Comparison of ENCODE assay signal across 8 mouse cellular contexts in genomic region chr8:116946268-116946838, GRCm38 (mm10). TPM values are rescaled to one million over a fixed set of nuclear protein-coding genes. Genes with fewer than 3 reads are reported as not detected.
A peak's percentile ranks its signal among the peaks of the same experiment; 100 is the strongest.
DNase-seq lines count a peak whose midpoint lies in the region; ATAC-seq and TF ChIP-seq lines count a peak whose summit lies in the region.

No protein-coding gene starts in this region.

- H3K36me3 ChIP-seq in spleen, adult 2 months (ENCODE audit: control insufficient read depth, insufficient read depth, low read length), result no peaks in the 10 kb centered on the region

- peak overlapping the region; percentile 50 for H3K4me3 ChIP-seq in spleen, adult 2 months (ENCODE audit: extremely low read depth, insufficient read depth, insufficient read length)

- no peak for DNase-seq in spleen, adult 2 months (ENCODE audit: low read depth in 1 of 2, low spot score in 2 of 2)
- DNase-seq in spleen, postnatal 4 days (ENCODE audit: low spot score in 2 of 2), result no peak
- peak; percentile 39 to 72 for DNase-seq in left cerebral cortex, adult 8-10 months (ENCODE audit: low spot score in 2 of 2)
- no peak for DNase-seq in neural tube, embryonic 10.5 days (ENCODE audit: extremely low spot score, low spot score)
- DNase-seq in urinary bladder, postnatal 36 days (ENCODE audit: low spot score in 2 of 2), result no peak
- DNase-seq in retina, embryonic 14.5 days (ENCODE audit: low spot score), result no peak

- TF ChIP-seq POLR2A in spleen, adult 2 months (IDR thresholded peaks at IDR 0.05; ENCODE audit: low read depth, low read length), result no peak

- H3K27me3 ChIP-seq in spleen, adult 2 months (ENCODE audit: control insufficient read depth, insufficient read depth, low read length), result no peaks in the 10 kb centered on the region

- peak; percentile 50 for ATAC-seq in granulocyte monocyte progenitor cell, adult 5-6 weeks (replicated peaks; ENCODE audit: poor library complexity, severe bottlenecking)
- ATAC-seq in neutrophil, adult 5-6 weeks (ENCODE audit: extremely low read depth, insufficient number of reproducible peaks, low FRiP score, poor library complexity, severe bottlenecking), result peak; percentile 24; the same call in 1 of the 2 replicates

- TF ChIP-seq CTCF in spleen, adult 2 months (IDR thresholded peaks at IDR 0.05; ENCODE audit: extremely low read depth, insufficient read depth, insufficient read length, insufficient replicate concordance), result no peak

- WGBS in spleen, adult 2 months, result 45% methylated on average over 21 of the region's 21 CpGs

- peak overlapping the region; percentile 47; the same call in 1 of the 2 replicates for H3K27ac ChIP-seq in spleen, adult 2 months (ENCODE audit: insufficient read depth, low read length)

- H3K4me1 ChIP-seq in spleen, adult 2 months (ENCODE audit: control insufficient read depth, insufficient read depth, insufficient read length), result peaks cover 20% of the 10 kb centered on the region

RNA-seq across cellular contexts. Expression of gene Atmin, which starts 3.2 kb away (rescaled TPM):
- 10.2 and 13.0 TPM in 2 replicates for polyA plus RNA-seq in spleen, adult 2 months (2012; rRNA removed)
- total RNA-seq in granulocyte monocyte progenitor cell, adult 5-6 weeks (2014; fragmentation: Nextera tagmentation), result 9.8 and 10.8 TPM in 2 replicates
- 10.6 and 15.1 TPM in 2 replicates for total RNA-seq in granulocyte monocyte progenitor cell, adult 5-6 weeks (2017)
- total RNA-seq in left cerebral cortex, adult 8-10 months (2022), result 10 to 100 TPM; 66.7 to 75.1 (median 71.3) TPM
- 10.4 and 12.1 TPM in 2 replicates for total RNA-seq in neutrophil, adult 5-6 weeks (2017)

RNA-seq across cellular contexts. Expression of gene Cenpn, which starts 24.8 kb away (rescaled TPM):
- polyA plus RNA-seq in spleen, adult 2 months (2012; rRNA removed), result 2.2 and 3.0 TPM in 2 replicates
- total RNA-seq in granulocyte monocyte progenitor cell, adult 5-6 weeks (2014; fragmentation: Nextera tagmentation), result 22.0 and 38.4 TPM in 2 replicates
- 33.9 and 43.1 TPM in 2 replicates for total RNA-seq in granulocyte monocyte progenitor cell, adult 5-6 weeks (2017)
- 1 to 10 TPM; 1.7 to 3.6 (median 2.7) TPM for total RNA-seq in left cerebral cortex, adult 8-10 months (2022)
- total RNA-seq in neutrophil, adult 5-6 weeks (2017), result 2.0 and 2.8 TPM in 2 replicates

RNA-seq across cellular contexts. Expression of gene Cmc2, which starts 25.1 kb away (rescaled TPM):
- polyA plus RNA-seq in spleen, adult 2 months (2012; rRNA removed), result 3.4 TPM in 2 replicates
- 35.6 and 51.4 TPM in 2 replicates for total RNA-seq in granulocyte monocyte progenitor cell, adult 5-6 weeks (2014; fragmentation: Nextera tagmentation)
- total RNA-seq in granulocyte monocyte progenitor cell, adult 5-6 weeks (2017), result 50.7 and 58.2 TPM in 2 replicates
- 10 to 100 TPM; 12.9 to 18.6 (median 16.0) TPM for total RNA-seq in left cerebral cortex, adult 8-10 months (2022)
- total RNA-seq in neutrophil, adult 5-6 weeks (2017), result 2.8 and 4.3 TPM in 2 replicates

RNA-seq across cellular contexts. Expression of gene 1700030J22Rik, which starts 32.4 kb away (rescaled TPM):
- 0.05 and 0.18 TPM in 2 replicates for polyA plus RNA-seq in spleen, adult 2 months (2012; rRNA removed)
- not detected in 2 replicates for total RNA-seq in granulocyte monocyte progenitor cell, adult 5-6 weeks (2014; fragmentation: Nextera tagmentation)
- 0.82 TPM in 1 of 2 replicates, not detected in the other for total RNA-seq in granulocyte monocyte progenitor cell, adult 5-6 weeks (2017)
- 10 to 100 TPM; 10.7 to 11.9 (median 11.3) TPM for total RNA-seq in left cerebral cortex, adult 8-10 months (2022)
- total RNA-seq in neutrophil, adult 5-6 weeks (2017), result 1.7 TPM in 1 of 2 replicates, not detected in the other

RNA-seq across cellular contexts. Expression of gene Gcsh, which starts 47.0 kb away (rescaled TPM):
- 4.0 and 5.5 TPM in 2 replicates for polyA plus RNA-seq in spleen, adult 2 months (2012; rRNA removed)
- total RNA-seq in granulocyte monocyte progenitor cell, adult 5-6 weeks (2014; fragmentation: Nextera tagmentation), result 56.4 and 61.5 TPM in 2 replicates
- 80.8 and 104 TPM in 2 replicates for total RNA-seq in granulocyte monocyte progenitor cell, adult 5-6 weeks (2017)
- 10 to 100 TPM; 40.5 to 44.8 (median 42.6) TPM for total RNA-seq in left cerebral cortex, adult 8-10 months (2022)
- 4.7 and 10.5 TPM in 2 replicates for total RNA-seq in neutrophil, adult 5-6 weeks (2017)

Comparison
In these comparisons a context has a peak if more than half of its experiments do, and no peak if none do; other contexts are left out.
1. DNase-seq: peak in left cerebral cortex, adult 8-10 months (2 of 2); none in spleen, adult 2 months (0 of 2), spleen, postnatal 4 days (0 of 2), neural tube, embryonic 10.5 days (single experiment), urinary bladder, postnatal 36 days (0 of 2) and retina, embryonic 14.5 days (single experiment).